Mouse (Mus musculus) kidney, adult 2 months (tissue): ENCODE measurements around the gene Zfp704. TPM values are rescaled to one million over a fixed set of nuclear protein-coding genes. Genes with fewer than 3 reads are reported as not detected.

Source experiments
- DNase-seq: peaks from one replicate; pipeline ENCODE4 v3.0.0; 2021
- H3K27ac ChIP-seq: fragments of 200-500 bp; 2 replicates; pipeline ENCODE4 v1.5.1; 2012; ENCODE audit warnings: low read depth, low read length, control low read depth, inconsistent platforms; ENCODE audit not compliant: insufficient read depth
- H3K27me3 ChIP-seq: fragments of 200-500 bp; replicated peaks from 2 replicates; pipeline ENCODE4 v1.6.1; 2012; ENCODE audit warnings: mild to moderate bottlenecking, moderate library complexity, low read length, inconsistent platforms; ENCODE audit not compliant: control insufficient read depth, insufficient read depth
- H3K36me3 ChIP-seq: fragments of 200-500 bp; 2 replicates; pipeline ENCODE4 v1.6.1; 2012; ENCODE audit warnings: mild to moderate bottlenecking, moderate library complexity, low read length, inconsistent platforms; ENCODE audit not compliant: control insufficient read depth, insufficient read depth
- H3K4me1 ChIP-seq: fragments of 200-500 bp; 2 replicates; pipeline ENCODE4 v1.6.1; 2011; ENCODE audit warnings: low read length; ENCODE audit not compliant: control insufficient read depth, insufficient read depth
- H3K4me3 ChIP-seq: fragments of 200-500 bp; 2 replicates; pipeline ENCODE4 v1.5.1; 2011; ENCODE audit warnings: mild to moderate bottlenecking, low read depth, low read length, control low read depth; ENCODE audit not compliant: insufficient read depth
- CTCF ChIP-seq: fragments of 200-500 bp; conservative IDR thresholded peaks from 2 replicates; pipeline ENCODE4 v1.5.1; 2011; ENCODE audit warnings: low read depth, mild to moderate bottlenecking, control low read depth, low read length, moderate library complexity, mixed read lengths; ENCODE audit not compliant: insufficient read depth, insufficient read length
- POLR2A ChIP-seq: fragments of 200-500 bp; IDR thresholded peaks from one replicate; pipeline ENCODE4 v1.6.1; 2011; ENCODE audit warnings: low read depth, low read length, control low read depth
- WGBS: fragments of 180-500 bp; shearing (Covaris S2); methylation state at CpG from one replicate; pipeline ENCODE4 v1.1.7; 2018; 5-methylcytosine and 5-hydroxymethylcytosine counted together
- polyA plus RNA-seq: library from polyadenylated mRNA; depleted of rRNA; stranded (reverse); fragments of >200 nt; gene quantifications from 2 replicates; pipeline ENCODE4 v1.2.3, GENCODE M21; 2012

The Zfp704 gene
- polyA plus RNA-seq, 1 experiment, result 11.3 TPM

GRCm38 (mm10) chr3:9481956-9482355 lies 127.9 kb downstream of the Zfp704 start:
- no peak for DNase-seq
- Histone ChIP-seq H3K27ac (no peak overlapping the region), H3K4me3 (no peak overlapping the region), H3K36me3 (no peaks in the 10 kb centered on the region), H3K4me1 (no peaks in the 10 kb centered on the region), H3K27me3 (no peaks in the 10 kb centered on the region)
- TF ChIP-seq CTCF (no peak), POLR2A (no peak)
- WGBS, result 85% methylated on average over 4 of the region's 4 CpGs

GRCm38 (mm10) chr3:9481358-9481757 lies 128.5 kb downstream of the Zfp704 start:
- peak; percentile 47 for DNase-seq
- Histone ChIP-seq H3K27ac (no peak overlapping the region), H3K36me3 (no peaks in the 10 kb centered on the region), H3K4me1 (no peaks in the 10 kb centered on the region), H3K4me3 (no peak overlapping the region), H3K27me3 (no peaks in the 10 kb centered on the region)
- WGBS, result 67% methylated on average over 6 of the region's 6 CpGs
- TF ChIP-seq CTCF (no peak), POLR2A (no peak)

- TF ChIP-seq CTCF (no peak), POLR2A (no peak)
- Histone ChIP-seq H3K4me3 (no peak overlapping the region), H3K27ac (no peak overlapping the region), H3K36me3 (no peaks in the 10 kb centered on the region), H3K27me3 (no peaks in the 10 kb centered on the region), H3K4me1 (no peaks in the 10 kb centered on the region)
- 90% methylated on average over 5 of the region's 5 CpGs for WGBS
- no peak for DNase-seq
These were observed 128.9 kb downstream of the Zfp704 start for GRCm38 (mm10) chr3:9480936-9481335.

GRCm38 (mm10) chr3:9477386-9477785 lies 132.5 kb downstream of the Zfp704 start:
- Histone ChIP-seq H3K4me1 (no peaks in the 10 kb centered on the region), H3K36me3 (no peaks in the 10 kb centered on the region), H3K4me3 (no peak overlapping the region), H3K27ac (no peak overlapping the region), H3K27me3 (no peaks in the 10 kb centered on the region)
- WGBS, result 69% methylated on average over 2 of the region's 2 CpGs
- DNase-seq, result no peak
- no peak for TF ChIP-seq CTCF
- TF ChIP-seq POLR2A, result no peak

- DNase-seq, result no peak
- Histone ChIP-seq H3K4me3 (no peak overlapping the region), H3K4me1 (no peaks in the 10 kb centered on the region), H3K27me3 (no peaks in the 10 kb centered on the region), H3K36me3 (no peaks in the 10 kb centered on the region), H3K27ac (no peak overlapping the region)
- TF ChIP-seq POLR2A (no peak), CTCF (no peak)
- whole genome bisulfite sequencing, result 97% methylated on average over 3 of the region's 3 CpGs
These were observed 133.5 kb downstream of the Zfp704 start for GRCm38 (mm10) chr3:9476336-9476735.

- WGBS, result 92% methylated on average over 5 of the region's 5 CpGs
- no peak overlapping the region for H3K4me3 ChIP-seq
- no peaks in the 10 kb centered on the region for H3K36me3 ChIP-seq
- TF ChIP-seq CTCF (no peak), POLR2A (no peak)
- H3K27ac ChIP-seq, result no peak overlapping the region
- no peaks in the 10 kb centered on the region for H3K4me1 ChIP-seq
- no peaks in the 10 kb centered on the region for H3K27me3 ChIP-seq
- no peak for DNase-seq
These were observed 134.4 kb downstream of the Zfp704 start for GRCm38 (mm10) chr3:9475501-9475900.

- Histone ChIP-seq H3K36me3 (no peaks in the 10 kb centered on the region), H3K27ac (no peak overlapping the region), H3K27me3 (no peaks in the 10 kb centered on the region), H3K4me3 (no peak overlapping the region), H3K4me1 (no peaks in the 10 kb centered on the region)
- WGBS, result 95% methylated on average over 6 of the region's 6 CpGs
- no peak for DNase-seq
- TF ChIP-seq POLR2A (no peak), CTCF (no peak)
These were observed 135.6 kb downstream of the Zfp704 start for GRCm38 (mm10) chr3:9474331-9474730.

- DNase-seq, result peak; percentile 63
- TF ChIP-seq CTCF (peak; percentile 50), POLR2A (no peak)
- Histone ChIP-seq H3K4me1 (no peaks in the 10 kb centered on the region), H3K27me3 (no peaks in the 10 kb centered on the region), H3K27ac (no peak overlapping the region), H3K36me3 (no peaks in the 10 kb centered on the region), H3K4me3 (no peak overlapping the region)
- 34% methylated on average over 3 of the region's 3 CpGs for WGBS
These were observed 143.6 kb downstream of the Zfp704 start for GRCm38 (mm10) chr3:9466287-9466686.
